Mouse (Mus musculus): Measurements from ENCODE around the gene Astn2. TPM values are rescaled to one million over a fixed set of nuclear protein-coding genes. Genes with fewer than 3 reads are reported as not detected.

Astn2 gene
- total RNA-seq, 2 experiments from 2014 or later, result 22.1 to 26.8 TPM

DNA sequence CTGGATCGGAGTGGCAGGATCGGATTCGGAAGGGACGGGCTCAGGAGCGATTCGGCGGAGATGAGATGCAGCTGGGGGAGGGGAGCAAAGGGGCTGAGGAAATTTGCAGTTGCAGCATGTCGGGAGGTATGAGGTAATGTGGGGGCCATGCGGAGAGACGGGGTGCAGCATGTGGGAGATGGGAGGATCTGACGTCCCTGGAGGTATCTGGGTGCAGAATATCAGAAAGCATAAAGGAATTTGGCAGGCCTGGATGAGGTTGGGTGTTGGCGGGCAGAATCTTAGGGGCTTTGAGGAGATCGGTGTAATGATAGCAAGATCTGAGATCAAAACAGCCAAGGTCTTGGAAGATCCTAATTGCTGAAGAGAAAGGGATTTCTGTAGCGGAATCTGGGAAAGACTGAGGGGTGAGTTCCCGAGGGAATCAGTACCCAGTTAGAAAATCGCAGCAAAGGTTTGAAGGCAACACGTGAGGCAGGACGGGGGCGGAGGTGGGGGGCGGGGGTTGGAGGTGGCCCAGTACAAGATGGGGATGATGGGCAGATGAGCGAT lies 799.2 kb downstream of the Astn2 start:
- DNase-seq (ENCODE audit: low spot score in 2 of 2), result peak in 1 of 2 experiments; percentile 54

DNA sequence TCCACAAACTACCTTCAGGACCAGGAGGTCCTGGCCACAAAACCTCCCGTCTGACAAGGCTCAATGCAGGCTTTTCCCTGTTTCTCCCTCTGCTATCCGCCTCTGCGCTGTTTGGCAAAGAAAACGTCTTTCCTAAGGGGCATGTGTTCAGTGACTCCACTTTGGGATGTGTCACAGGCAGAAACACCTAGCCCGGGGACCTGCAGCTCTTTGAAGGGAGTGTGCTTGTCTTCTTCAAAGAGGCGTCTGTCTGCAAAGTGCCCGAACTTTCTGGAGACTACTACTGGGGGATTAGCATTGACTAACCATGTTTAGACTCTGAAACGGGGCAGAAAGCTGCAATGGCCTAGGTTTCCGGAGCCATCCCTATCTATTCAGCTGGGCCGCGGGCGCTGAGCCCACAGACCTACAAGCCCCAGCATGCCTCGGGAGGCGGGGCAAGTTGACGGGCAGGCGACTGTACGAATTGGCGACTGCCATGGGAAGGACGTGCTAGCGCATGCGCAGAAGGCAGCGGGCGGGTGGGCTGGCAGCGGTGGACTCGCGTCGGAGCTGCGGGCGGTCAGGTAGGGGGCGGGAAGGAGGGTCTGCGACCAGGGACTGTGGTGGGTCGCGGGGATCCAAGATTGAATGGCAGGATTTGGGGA lies 799.8 kb downstream of the Astn2 start, which contains the start of gene Trim32:
Gene Trim32 (plus strand): TSS at position 483 of the 647 bp plus-strand sequence.
- DNase-seq (ENCODE audit: low spot score in 2 of 2), result peak; percentile 99 to 100

DNA sequence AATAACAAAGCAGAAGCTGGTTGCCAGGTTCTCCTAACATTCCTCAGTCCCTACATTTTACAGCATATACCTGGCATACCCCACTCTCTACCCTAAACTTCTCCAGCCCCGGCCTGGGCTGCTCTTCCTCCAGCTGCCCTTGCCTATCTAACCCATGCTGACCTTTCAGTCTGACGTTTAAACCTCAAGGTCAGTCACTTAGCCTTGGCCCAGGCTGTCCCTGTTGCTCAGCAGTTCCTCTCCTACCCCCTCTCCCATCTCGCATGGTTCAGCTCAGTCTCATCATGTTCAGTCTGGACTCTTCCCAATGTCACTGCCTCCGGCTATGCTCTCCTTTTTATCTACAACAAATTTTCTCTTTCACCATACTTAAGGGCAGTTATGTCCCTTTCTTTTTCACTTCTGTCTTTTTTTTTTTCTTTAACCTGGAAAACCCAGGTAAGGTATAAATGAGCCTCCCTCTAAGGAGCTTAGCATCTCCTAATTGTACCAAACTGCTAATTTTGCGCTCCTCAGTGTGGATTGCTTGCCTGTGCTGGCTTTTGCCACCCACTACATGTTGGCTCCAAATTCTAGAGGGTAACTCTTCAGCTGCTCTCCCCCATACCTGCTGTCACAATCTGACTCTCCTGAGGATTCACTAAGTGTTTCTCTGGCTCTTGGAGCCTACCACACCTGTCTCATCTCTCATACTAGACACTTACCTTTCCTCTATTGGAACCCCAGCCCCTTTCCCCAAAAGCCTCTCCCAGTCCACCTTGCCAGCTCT lies 809.6 kb downstream of the Astn2 start:
- no peak for DNase-seq (ENCODE audit: low spot score in 2 of 2)

DNA sequence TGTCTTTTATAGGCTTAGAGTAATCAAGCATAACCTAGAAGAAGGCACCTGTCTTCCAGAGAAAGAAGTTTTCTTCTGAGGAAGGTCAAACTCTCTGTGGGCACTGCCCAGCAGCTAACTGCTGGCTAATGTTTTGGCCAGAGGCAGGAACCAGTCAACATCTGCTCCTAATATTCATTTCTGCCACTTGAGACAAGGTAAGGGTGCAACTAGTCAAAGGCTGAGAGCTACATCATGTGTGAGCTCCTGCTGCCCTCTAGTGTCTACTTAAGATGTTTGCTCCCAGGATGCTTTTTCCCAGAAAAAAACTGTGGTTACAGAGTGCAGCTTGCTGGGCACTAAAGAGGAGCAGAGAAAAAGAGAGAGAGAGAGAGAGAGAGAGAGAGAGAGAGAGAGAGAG lies 814.6 kb downstream of the Astn2 start:
- DNase-seq (ENCODE audit: low spot score in 2 of 2), result peak; percentile 29 to 72

DNA sequence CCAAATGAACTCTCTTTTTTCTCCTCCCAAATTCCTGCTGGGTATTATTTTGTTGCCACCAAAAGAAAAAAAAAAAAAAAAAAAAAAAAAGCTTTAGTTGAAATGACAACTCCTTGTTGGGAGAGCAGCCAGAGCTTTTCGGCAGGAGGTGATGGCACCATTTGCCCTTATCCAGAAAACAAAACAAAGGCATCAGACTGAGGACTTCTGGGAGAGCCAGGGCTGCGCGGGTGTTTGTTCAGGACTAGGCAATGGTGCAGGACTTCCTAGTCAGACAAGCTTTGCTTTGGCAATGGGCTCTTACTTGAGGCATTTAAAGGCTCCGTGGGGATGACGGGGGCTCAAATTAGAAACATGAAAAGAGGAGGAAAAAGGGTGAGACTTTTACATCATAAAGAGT lies 817.5 kb downstream of the Astn2 start:
- peak in 1 of 2 experiments; percentile 29 for DNase-seq (ENCODE audit: low spot score in 2 of 2)

DNA sequence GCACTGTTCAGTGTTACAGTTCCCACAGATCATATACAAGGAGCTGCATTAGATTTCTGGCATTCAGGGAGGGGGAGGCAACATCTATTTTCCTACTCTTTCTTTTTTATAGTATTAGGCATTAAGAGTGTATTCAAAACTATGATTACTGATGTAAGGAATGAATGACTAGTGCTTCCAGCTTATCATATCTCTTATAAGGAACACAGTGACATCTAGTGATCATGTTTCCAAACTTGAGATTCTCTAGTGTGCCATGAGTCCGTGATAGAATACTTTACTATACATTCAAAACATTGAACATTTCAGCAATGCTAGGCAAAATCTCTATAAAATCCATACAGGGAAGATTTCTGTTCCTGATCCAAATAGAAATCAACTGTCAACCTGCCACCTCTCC lies 824.2 kb downstream of the Astn2 start:
- peak in 1 of 2 experiments; percentile 15 for DNase-seq (ENCODE audit: low spot score in 2 of 2)

DNA sequence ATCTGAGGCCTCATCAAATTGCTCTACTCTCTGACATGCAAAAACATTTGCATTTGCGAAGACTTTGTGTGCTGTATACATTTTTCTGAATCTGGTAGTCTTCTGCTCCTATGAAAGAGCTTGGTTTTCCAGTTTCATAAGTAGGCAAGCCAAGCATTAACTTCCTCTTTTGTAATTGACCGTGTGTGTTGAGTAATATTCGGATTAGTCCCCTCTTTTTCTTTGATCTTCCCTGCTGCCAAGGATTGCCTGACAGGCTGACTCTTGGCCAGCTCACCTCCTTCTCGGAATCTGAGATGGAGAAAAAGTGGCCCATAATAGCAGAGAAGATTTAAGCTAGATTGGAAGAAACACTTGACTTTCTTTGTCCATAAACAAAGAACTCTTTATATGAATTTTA lies 838.9 kb downstream of the Astn2 start:
- no peak for DNase-seq (ENCODE audit: low spot score in 2 of 2)

DNA sequence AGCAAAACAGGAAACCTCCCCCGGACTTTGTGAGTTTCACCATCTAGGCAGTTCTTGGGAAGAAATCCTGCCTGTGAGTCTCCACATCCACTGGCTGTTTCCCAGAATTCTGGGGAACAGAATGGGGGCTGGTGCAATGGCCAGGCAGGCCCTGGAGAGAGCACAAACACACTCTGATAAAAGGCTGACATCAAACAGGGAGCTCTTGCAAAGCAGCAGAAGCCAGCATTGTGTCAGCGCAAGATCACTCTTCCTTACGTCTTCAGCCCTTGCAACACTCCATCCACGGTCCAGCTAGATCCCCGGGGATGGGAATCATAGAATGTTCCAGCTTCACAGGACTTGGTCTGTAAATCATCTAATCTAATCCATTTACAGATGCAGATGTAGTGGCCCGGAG lies 855.9 kb downstream of the Astn2 start:
- DNase-seq (ENCODE audit: low spot score in 2 of 2), result peak in 1 of 2 experiments; percentile 7

DNA sequence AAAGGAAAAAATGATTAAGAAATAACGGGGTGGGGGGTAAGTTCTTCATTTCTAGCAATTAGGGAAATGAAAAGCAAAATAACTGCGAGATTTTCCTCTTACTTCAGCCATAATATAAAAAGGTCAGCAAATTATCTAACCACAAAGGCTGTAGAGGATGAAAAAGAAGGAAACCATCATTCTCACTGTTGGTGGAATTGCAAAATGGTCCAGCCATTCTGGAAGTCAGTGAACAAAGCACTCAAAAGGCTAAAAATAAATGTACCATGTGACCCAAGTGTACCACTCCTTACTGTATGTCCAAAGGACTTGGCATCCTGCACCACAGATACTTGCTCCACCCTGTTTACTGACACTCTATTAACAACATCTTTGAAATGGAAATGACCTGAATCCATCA lies 858.8 kb downstream of the Astn2 start:
- DNase-seq (ENCODE audit: low spot score in 2 of 2), result no peak

DNA sequence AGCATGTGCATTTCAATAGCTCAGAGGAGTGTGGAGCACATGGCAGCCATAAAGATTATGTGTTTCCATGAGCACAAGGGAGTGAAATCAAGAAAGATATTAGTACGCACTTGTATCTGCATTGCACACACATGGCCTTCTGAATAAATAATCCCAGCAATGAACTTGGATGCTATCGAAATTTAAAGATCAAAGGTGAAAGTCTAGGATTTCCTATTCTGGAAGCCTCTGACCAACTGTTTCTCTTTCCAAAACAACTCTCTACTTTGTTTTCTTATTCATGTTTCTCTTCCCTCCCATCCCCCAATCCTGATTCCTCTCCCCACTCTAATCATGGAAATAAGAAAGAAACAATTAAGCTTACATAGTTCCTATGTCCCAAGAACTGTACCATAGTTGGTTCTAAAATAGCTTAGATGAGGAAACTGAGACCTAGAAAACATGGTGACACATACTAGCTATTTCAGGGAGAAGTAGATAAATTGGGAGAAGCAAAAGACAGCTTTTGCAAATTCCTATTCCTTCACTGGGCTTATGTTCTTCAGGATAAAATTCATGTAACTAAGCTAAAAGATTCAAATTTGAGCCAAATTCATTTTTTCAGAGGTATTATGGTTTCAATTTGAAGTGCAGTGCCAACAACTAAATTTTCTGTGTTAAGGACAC lies 872.2 kb downstream of the Astn2 start:
- no peak for DNase-seq (ENCODE audit: low spot score in 2 of 2)

DNA sequence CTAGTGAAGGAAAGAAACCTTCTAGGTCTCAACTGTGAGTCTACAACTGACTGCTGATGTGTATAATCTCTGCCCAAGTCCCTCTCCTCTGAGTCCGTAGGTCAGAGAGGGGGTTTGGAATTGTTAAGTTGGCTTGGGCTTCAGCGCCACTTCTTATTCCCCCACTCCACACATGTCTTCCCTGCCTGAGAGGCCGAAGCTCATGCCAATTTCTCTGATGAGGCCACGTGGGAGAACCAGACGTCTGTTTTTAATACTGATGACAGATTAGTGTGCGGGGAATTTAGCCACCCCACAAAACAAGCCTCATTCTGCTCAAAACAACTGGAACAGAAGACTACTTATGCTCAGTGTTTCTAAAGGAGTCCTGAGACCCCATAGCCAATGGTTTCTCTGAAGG lies 872.8 kb downstream of the Astn2 start:
- DNase-seq (ENCODE audit: low spot score in 2 of 2), result no peak

DNA sequence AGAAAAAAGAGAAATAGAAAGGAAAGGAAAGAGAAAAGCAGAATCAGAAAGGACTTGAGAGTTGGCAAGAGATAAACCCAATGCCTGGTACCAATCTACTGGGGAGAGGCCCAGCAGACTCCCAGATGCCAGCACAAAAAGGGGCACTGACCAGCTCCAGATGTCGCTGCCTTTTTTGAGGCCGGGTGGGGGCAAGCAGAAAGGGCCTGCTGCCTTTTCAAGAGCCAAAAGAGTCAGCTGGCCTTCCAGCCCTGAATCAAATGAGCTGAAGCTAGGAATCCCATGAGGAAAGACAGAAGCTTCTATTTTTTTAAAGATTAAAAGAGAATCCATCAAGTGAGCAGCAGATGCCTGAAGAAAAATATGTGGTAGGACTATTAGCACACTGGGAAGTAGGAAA lies 873.5 kb downstream of the Astn2 start:
- DNase-seq (ENCODE audit: low spot score in 2 of 2), result no peak

DNA sequence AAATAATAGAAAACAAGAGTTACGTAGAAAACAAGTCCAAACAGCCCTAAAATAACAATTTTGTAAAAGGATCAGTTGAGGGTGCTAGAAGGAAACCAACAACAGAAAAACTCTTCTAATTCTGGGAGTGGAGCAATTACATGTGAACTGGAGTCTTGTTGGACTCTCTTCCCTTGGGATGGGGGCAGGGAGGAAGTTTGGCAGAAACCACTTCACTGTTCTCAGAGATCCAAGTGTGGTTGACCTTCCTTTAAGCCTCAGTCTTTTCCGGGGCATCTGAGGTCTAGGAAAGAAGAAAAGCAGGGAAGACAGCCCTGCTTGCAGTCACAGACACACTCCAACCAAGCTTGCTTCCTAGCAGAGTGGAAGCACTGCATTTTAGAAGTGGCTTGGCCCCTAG lies 896.3 kb downstream of the Astn2 start:
- DNase-seq (ENCODE audit: low spot score in 2 of 2), result peak in 1 of 2 experiments; percentile 33

DNA sequence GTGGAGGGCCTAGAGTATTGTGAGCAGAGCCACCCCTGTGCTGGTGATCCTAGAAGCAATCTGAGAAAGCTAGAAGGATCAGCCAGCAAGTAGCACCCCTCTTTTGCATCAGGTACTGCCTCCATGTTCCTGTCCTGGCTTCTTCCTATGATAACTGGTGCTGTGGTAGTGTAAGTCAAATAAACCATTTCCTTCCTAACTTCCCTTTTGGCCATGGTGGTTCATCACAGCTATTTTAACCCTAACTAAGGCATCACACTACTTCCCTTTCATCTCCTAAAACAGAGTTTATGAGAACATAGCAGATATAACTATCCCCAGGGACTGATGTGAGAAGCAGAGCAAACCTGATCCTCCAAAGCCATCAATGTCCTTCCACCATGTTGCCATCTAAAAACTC lies 897.5 kb downstream of the Astn2 start:
- DNase-seq (ENCODE audit: low spot score in 2 of 2), result no peak

DNA sequence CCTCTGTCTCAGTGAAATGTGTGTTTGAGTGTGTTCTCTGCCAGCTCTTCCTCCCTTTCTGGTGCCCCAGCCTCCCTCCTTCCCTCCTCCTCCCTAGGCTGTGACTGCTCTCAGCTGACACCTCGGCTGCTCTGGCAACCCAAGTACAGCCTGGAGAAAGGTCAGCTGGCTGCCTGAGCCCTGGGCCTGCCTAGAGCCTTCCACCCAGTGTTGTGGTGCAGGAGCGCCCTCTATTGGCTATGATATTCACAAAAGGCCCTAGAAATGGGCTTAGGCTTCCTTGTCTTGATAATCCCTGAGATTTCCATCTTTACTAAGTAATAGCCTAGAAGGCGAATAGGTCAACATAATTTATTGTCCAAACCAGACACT lies 908.0 kb downstream of the Astn2 start:
- DNase-seq (ENCODE audit: low spot score in 2 of 2), result peak; percentile 69 to 81

DNA sequence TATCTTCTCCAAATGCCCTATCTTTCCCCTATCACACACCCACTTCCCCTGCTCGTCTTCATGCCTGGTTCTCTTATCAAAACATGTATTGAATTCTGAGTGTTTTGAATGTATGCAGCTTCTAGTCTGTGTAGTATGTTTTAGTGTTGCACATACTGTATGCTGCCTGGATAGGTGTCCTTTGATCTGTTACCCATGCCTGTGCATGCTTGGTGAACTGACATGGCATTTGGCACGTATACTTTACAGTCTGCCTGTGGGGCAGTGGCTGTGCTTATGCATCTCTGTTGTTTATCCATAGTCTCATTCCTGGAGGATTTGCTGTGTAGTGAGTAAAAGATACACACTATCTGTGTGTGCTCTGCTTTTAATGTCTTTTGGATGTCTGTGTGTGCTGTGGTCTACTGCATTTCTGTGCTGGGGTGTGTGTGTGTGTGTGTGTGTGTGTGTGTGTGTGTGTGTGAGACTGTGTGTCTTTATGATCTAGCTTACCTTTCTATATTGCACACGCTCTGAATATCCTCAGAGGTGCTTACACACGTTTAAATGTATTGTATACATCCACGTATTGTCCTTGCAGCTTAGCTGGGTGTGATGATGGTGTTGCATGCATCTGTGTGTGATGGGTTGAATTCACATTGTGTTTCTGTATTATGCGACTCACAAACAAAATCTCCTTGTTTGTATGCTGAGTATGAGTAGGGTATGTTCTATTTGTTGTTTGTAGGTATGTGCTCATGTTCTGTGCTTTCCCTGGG lies 908.5 kb downstream of the Astn2 start:
- no peak for DNase-seq (ENCODE audit: low spot score in 2 of 2)

DNA sequence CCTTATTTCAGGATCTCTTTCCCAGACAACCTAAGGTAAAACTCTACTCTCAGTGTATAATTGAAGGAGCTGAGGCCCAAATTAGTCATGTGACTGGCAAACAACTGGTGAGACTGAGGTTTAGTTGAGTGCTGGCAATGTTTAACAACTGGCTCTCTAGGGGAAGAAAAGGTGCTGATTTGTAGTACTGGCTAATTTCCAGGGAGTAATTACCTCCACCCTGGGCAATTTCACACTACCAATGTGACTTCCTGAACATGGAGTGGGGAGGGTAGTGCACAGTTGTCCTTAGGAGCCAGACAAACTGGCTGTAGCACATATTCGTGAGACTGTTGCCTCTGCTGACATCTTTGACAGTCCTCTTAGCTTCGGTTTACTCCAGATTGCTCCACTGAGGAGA lies 912.9 kb downstream of the Astn2 start:
- no peak for DNase-seq (ENCODE audit: low spot score in 2 of 2)

DNA sequence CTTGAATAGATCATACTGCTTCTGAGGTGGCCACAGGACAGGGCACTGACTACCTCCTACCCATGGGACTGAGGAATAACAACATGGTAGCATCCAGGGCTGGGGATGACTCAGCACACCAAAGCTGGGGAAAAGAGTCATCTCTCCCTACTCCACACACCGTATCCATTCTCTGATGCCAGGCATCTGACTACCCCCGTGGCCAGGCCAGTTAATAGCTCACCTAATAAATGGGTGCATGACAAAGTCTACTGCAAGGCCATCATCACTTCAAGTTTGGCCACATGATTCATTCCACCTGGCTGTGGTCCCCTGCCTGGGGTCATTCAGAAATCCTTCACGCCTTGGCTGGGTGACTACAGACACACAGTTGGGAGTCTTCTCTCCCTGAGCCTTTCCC lies 914.7 kb downstream of the Astn2 start:
- no peak for DNase-seq (ENCODE audit: low spot score in 2 of 2)

DNA sequence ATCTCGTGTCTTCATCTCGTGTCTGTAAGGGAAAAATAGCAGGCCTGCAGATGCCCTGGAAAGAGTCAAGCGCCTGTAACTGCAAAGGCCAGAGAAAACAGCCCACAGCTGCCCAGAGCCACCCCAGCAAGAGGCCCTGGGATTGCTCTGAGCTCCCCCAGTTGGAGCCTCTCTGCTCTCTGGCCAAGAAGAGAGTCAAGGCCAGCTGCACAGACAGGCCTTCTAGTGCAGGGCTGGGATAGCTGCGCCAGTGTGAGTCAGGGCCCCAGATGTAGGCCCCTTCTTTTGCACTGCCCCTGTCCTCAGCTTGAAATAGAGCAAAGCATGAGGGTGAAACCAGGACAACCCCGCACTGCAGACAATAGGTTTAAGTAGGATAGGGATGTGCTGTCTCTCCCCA lies 922.8 kb downstream of the Astn2 start:
- DNase-seq (ENCODE audit: low spot score in 2 of 2), result no peak

DNA sequence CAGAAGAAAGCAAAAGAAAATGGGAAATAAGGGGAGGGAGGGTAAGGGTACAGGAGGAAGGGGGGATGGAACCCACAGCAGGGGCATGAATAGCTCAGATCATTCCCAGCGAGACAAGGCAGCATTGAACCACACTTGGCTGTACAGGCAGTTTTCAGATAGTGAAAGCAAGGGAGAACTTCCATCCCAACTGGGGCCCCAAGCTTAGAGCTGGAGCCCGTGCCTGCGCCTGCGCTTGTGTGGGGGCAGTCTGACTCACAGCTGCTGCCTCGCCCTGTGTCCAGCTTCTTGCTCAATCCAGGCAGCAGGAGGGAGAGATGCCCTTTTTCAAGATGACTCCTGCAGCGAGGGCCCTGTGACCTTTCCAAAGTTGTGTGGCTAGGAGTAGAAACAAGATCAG lies 927.3 kb downstream of the Astn2 start:
- DNase-seq (ENCODE audit: low spot score in 2 of 2), result peak in 1 of 2 experiments; percentile 30

DNA sequence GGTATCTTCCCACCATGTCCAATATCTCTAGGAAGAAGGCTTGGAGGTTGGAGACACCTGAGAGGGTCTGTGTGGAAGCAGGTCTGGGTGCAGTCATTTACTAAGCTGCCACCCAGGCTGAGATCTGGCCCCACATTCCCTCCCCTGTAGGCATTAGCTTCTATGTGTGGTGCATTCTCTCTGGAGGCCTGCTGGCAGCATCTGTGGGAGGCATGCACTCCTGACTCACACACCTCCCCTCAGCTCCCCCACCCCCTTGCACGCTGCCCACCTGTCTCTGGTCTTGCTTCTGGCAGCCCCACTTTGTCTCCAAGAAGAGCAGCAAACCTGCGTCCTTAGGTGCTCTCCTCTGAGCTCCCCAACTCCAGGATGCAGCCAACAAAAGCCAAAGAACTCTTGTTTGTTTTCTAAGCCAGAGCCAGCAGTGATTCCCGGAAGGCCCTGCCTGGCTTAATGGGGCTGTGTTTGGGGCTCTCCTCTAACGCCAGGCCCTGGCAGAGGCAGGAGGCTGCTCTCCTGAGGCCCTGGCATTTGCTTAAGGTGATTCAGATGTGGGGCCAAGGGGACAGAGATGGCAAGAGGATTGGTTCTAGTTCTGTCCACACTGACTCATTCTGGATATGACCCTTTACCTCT lies 928.4 kb downstream of the Astn2 start:
- DNase-seq (ENCODE audit: low spot score in 2 of 2), result no peak

Data from layer of hippocampus, postnatal 14 days (tissue).